Mouse (Mus musculus) left cerebral cortex, adult 2 months (tissue): Measurements from ENCODE around the gene Cyb5d1. TPM values are rescaled to one million over a fixed set of nuclear protein-coding genes. Genes with fewer than 3 reads are reported as not detected.
"Not testable (repeated sequence)": the region's sequence is repeated elsewhere in the genome, so short reads cannot be mapped to it uniquely, and the experiment has no call there.

Experiments used
- DNase-seq, 2 experiments: peaks; one replicate each; pipeline ENCODE4 v3.0.0; 2021 to 2022; ENCODE audit warnings: low spot score in 2 of 2, mixed read lengths in 1 of 2; ENCODE audit errors: extremely low spot score in 1 of 2
- H3K27ac ChIP-seq: fragments of 200-600 bp; 2 replicates; pipeline ENCODE4 v1.8.1; 2022
- H3K4me3 ChIP-seq: fragments of 200-600 bp; 2 replicates; pipeline ENCODE4 v1.8.1; 2022
- CTCF ChIP-seq: fragments of 200-600 bp; IDR thresholded peaks from 2 replicates; pipeline ENCODE4 v1.8.1; 2022; ENCODE audit warnings: antibody characterized with exemption, mild to moderate bottlenecking, moderate library complexity
- intact Hi-C: fragments of 180-260 bp; cut with DNase I; formaldehyde crosslinking; loops from one replicate; pipeline ENCODE4 v1.15.1; 2025
- long read RNA-seq, 2 experiments: library from polyadenylated mRNA; stranded (forward); transcript quantifications; one replicate each; pipeline ENCODE4 v2.0.0; 2021; ENCODE audit warnings: borderline mapping rate in 2 of 2
- total RNA-seq, 2 experiments: library from RNA; stranded (reverse); gene quantifications; 2 replicates each; pipeline ENCODE4 v1.2.3; 2021

Gene Cyb5d1
- 10 to 100 TPM; 40.7 to 45.6 TPM for total RNA-seq
- long read RNA-seq, experiment 1, transcript Cyb5d1-201 (4 exons, 753 nt): major isoform, 24 of 35 reads
- long read RNA-seq, experiment 1, partial matches to known transcripts: 3 of 35 reads
- long read RNA-seq, experiment 1, other reads (novel, unspliced or antisense): 8 of 35 reads
- long read RNA-seq, experiment 2, transcript Cyb5d1-201 (4 exons, 753 nt): major isoform, 18 of 24 reads
- long read RNA-seq, experiment 2, partial matches to known transcripts: 0 of 24 reads
- long read RNA-seq, experiment 2, other reads (novel, unspliced or antisense): 6 of 24 reads

- intact Hi-C loops: not testable (repeated sequence)
- H3K27ac ChIP-seq: peak within 1 kb of the TSS; percentile 98
- peak within 1 kb of the TSS; percentile 69 for H3K4me3 ChIP-seq
- DNase-seq: peak; percentile 88 to 90
These were observed at the start of gene Cyb5d1, which contains the start of gene Naa38 for GRCm38 (mm10) chr11:69395235-69395633. Gene Cyb5d1, minus strand, starts transcription at chr11:69395631. Gene Naa38, plus strand, starts transcription at chr11:69395487.

DNA sequence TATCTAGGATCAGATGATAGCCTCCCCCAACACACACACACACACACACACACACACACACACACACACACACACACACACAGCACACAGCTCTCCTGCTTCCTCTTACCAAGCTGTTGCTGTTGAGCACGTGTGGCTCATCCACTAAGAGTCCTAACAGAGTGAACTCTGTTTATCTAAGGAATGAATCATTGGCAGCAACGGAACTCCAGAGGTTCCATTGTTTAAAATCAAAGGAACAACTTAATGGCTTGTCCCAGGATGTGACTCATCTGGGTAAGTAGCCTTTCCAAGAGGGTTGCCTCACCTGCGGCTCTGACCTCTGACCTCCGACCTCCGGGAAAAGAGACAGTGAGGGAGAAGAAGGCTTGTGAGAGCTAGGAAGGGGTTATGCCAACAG, 47.9 kb upstream of the Cyb5d1 start:
- DNase-seq: no peak
- intact Hi-C loops: no loop called here
- no peak overlapping the region for H3K4me3 ChIP-seq
- H3K27ac ChIP-seq: no peak overlapping the region
- no peak for TF ChIP-seq CTCF

DNA sequence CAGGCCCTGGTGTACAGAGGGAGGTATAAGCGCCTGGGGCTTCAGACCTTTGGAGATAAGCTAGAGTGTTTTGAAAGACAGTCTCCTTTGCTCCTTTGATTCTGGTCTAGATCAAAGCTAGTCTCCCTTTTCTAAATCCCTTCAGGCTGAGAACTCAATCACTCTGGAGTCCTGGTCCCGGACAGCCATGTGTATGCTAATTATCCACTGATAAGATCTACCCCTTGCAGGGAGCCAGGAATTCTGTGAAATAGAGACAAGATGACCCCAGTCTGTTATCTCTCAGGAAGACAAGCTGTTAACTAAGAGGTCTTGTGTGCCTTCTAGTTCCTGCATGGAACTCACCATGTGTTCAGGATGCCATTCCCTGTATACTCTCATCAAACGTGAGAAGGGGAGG, 41.9 kb upstream of the Cyb5d1 start:
- Histone ChIP-seq H3K27ac (no peak overlapping the region), H3K4me3 (no peak overlapping the region)
- TF ChIP-seq CTCF: no peak
- intact Hi-C loops: loop anchor here (5.0 kb wide), 1 partner anchor 65 kb away; no protein-coding TSS in a partner anchor
- no peak for DNase-seq

- Histone ChIP-seq H3K4me3 (no peak overlapping the region), H3K27ac (no peak overlapping the region)
- intact Hi-C loops: loop anchor here (2.0 kb wide), 1 partner anchor 82 kb away; no protein-coding TSS in a partner anchor
- no peak for DNase-seq
- no peak for TF ChIP-seq CTCF
These were observed 37.8 kb upstream of the Cyb5d1 start for GRCm38 (mm10) chr11:69433189-69433588.

- no peak for DNase-seq
- TF ChIP-seq CTCF: no peak
- intact Hi-C loops: loop anchor here (1.0 to 2.0 kb wide), 2 partner anchors 31 to 82 kb away; no protein-coding TSS in a partner anchor
- Histone ChIP-seq H3K27ac (no peak overlapping the region), H3K4me3 (no peak overlapping the region)
These were observed 37.2 kb upstream of the Cyb5d1 start for GRCm38 (mm10) chr11:69432640-69432982.

GRCm38 (mm10) chr11:69431829-69432639, 36.6 kb upstream of the Cyb5d1 start:
- H3K27ac ChIP-seq: no peak overlapping the region
- peak; percentile 56 to 70 for DNase-seq
- no peak overlapping the region for H3K4me3 ChIP-seq
- peak; percentile 69 for TF ChIP-seq CTCF
- intact Hi-C loops: loop anchor here (1.0 to 2.0 kb wide), 2 partner anchors 31 to 83 kb away; no protein-coding TSS in a partner anchor

- intact Hi-C loops: no loop called here
- no peak for DNase-seq
- Histone ChIP-seq H3K27ac (no peak overlapping the region), H3K4me3 (no peak overlapping the region)
- no peak for TF ChIP-seq CTCF
These were observed 35.2 kb upstream of the Cyb5d1 start for GRCm38 (mm10) chr11:69430631-69431030.

DNA sequence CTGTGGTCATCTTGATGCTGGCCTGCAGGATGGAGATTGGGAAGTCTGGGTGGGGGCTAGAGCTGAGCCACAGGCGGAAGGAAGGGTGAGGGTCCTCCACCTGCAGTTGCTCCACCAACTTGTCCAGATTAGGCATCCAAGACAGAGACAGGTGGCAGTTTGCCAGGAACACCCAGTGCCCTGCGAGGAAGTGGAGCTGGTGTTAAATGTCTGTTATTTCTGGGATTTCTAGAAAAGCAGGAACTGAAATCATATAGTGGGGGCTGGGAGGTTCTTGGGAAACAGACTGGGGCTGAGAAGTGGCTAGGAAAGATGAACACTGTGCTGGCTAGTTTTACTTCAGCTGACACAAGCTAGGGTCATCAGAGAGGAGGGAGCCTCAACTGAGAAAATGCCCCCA, 33.9 kb upstream of the Cyb5d1 start:
- DNase-seq: no peak
- TF ChIP-seq CTCF: no peak
- Histone ChIP-seq H3K27ac (no peak overlapping the region), H3K4me3 (no peak overlapping the region)
- intact Hi-C loops: no loop called here

DNA sequence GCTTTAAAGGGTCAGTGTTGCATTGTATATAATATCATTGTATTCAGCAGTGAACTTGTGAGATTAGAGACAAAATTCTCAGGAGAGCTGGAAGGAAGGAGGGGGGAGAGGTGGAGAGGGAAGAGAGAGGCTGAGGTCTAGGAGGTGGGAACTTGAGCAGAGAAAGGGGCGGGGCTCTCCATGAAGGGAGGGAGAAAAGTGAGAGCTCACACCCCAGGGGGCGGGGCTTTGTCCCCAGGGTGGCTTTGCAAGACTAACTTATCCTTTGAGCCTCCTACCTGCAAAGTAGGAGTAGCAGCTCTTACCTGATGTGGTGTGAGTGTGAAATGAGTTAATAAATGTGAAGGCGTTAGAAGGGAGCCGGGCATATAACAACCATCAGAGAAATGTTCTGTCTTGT, 33.3 kb upstream of the Cyb5d1 start:
- no peak overlapping the region for H3K4me3 ChIP-seq
- DNase-seq: no peak
- no peak overlapping the region for H3K27ac ChIP-seq
- TF ChIP-seq CTCF: no peak
- intact Hi-C loops: no loop called here

DNA sequence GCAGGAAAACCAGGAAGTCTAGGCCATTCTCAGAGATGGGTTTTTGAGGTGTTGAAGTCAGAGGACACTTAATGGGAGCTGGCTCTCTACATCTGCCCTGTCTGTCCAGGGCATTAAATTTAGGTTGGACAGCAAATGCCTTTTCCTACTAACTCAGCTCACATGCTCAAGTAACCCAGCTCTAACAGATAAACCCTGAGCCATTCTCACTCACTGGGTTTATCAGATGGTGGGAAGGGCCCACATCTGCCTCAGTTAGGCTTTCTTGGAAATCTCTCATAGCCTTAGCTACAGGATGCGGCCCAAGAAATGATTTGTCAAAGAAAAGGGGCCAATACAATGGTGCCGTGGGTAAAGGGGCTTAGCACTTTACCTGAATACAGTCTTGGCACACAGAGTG, 30.8 kb upstream of the Cyb5d1 start:
- no peak for DNase-seq
- no peak for TF ChIP-seq CTCF
- intact Hi-C loops: no loop called here
- no peak overlapping the region for H3K4me3 ChIP-seq
- H3K27ac ChIP-seq: no peak overlapping the region

GRCm38 (mm10) chr11:69423885-69424284, 28.5 kb upstream of the Cyb5d1 start:
- H3K4me3 ChIP-seq: no peak overlapping the region
- no peak for TF ChIP-seq CTCF
- no peak for DNase-seq
- intact Hi-C loops: no loop called here
- H3K27ac ChIP-seq: no peak overlapping the region

- DNase-seq: no peak
- no peak for TF ChIP-seq CTCF
- H3K27ac ChIP-seq: no peak overlapping the region
- no peak overlapping the region for H3K4me3 ChIP-seq
- intact Hi-C loops: no loop called here
These were observed 27.4 kb upstream of the Cyb5d1 start for GRCm38 (mm10) chr11:69422842-69423241.
